Mouse (Mus musculus) myocyte (in vitro differentiated cells): ENCODE measurements around the gene Vmn2r85. TPM values are rescaled to one million over a fixed set of nuclear protein-coding genes. Genes with fewer than 3 reads are reported as not detected.

Experiments used
- H3K27me3 ChIP-seq: one replicate; pipeline ENCODE4 v1.6.1; 2011; ENCODE audit not compliant: control insufficient read depth, insufficient read depth, insufficient read length
- H3K36me3 ChIP-seq: one replicate; pipeline ENCODE4 v1.6.1; 2011; ENCODE audit not compliant: control insufficient read depth, insufficient read depth
- H3K4me2 ChIP-seq: one replicate; pipeline ENCODE4 v1.6.1; 2011; ENCODE audit warnings: low read depth, control low read depth
- H3K4me3 ChIP-seq: one replicate; pipeline ENCODE4 v1.5.1; 2011; ENCODE audit warnings: mild to moderate bottlenecking, control low read depth, moderate library complexity
- H3K79me2 ChIP-seq: one replicate; pipeline ENCODE4 v1.6.1; 2011; ENCODE audit not compliant: control insufficient read depth, insufficient read depth
- H3ac ChIP-seq: one replicate; pipeline ENCODE4 v1.6.1; 2011; ENCODE audit not compliant: control insufficient read depth, insufficient read length
- CEBPB ChIP-seq: IDR thresholded peaks from 2 replicates; pipeline ENCODE4 v1.6.1; 2011; ENCODE audit warnings: mild to moderate bottlenecking, moderate library complexity; ENCODE audit not compliant: poor library complexity, insufficient read depth, severe bottlenecking
- E2F4 ChIP-seq: IDR thresholded peaks from one replicate; pipeline ENCODE4 v1.6.1; 2011; ENCODE audit warnings: mild to moderate bottlenecking, control low read depth, moderate library complexity; ENCODE audit not compliant: insufficient read depth
- MAX ChIP-seq: IDR thresholded peaks from one replicate; pipeline ENCODE4 v1.6.1; 2011; ENCODE audit warnings: low read depth, mild to moderate bottlenecking, control low read depth
- MYOD1 ChIP-seq, 3 experiments: IDR thresholded peaks; one replicate each; pipeline ENCODE4 v1.6.1; 2011; ENCODE audit warnings: control low read depth in 2 of 3, low read depth in 2 of 3, mild to moderate bottlenecking in 2 of 3, moderate library complexity in 1 of 3; ENCODE audit not compliant: insufficient read length in 2 of 3, control insufficient read depth in 1 of 3
- MYOG ChIP-seq, 3 experiments: IDR thresholded peaks; one replicate each; pipeline ENCODE4 v1.6.1; 2011; ENCODE audit warnings: control low read depth in 2 of 3, low read depth in 2 of 3, mild to moderate bottlenecking in 2 of 3; ENCODE audit not compliant: insufficient read length in 2 of 3, control insufficient read depth in 1 of 3, insufficient read depth in 1 of 3
- POLR2A ChIP-seq: IDR thresholded peaks from one replicate; pipeline ENCODE4 v1.6.1; 2011; ENCODE audit warnings: low read depth, mild to moderate bottlenecking, control low read depth, moderate library complexity; ENCODE audit not compliant: insufficient read length
- POLR2AphosphoS2 ChIP-seq: IDR thresholded peaks from one replicate; pipeline ENCODE4 v1.6.1; 2011; ENCODE audit warnings: low read depth, control low read depth; ENCODE audit not compliant: insufficient read length
- REST ChIP-seq: IDR thresholded peaks from one replicate; pipeline ENCODE4 v1.6.1; 2011; ENCODE audit warnings: mild to moderate bottlenecking, control low read depth, moderate library complexity; ENCODE audit not compliant: insufficient read depth, insufficient read length
- SRF ChIP-seq: IDR thresholded peaks from one replicate; pipeline ENCODE4 v1.6.1; 2011; ENCODE audit warnings: low read depth; ENCODE audit not compliant: control insufficient read depth, insufficient read length
- TCF12 ChIP-seq: IDR thresholded peaks from one replicate; pipeline ENCODE4 v1.6.1; 2011; ENCODE audit warnings: mild to moderate bottlenecking, control low read depth; ENCODE audit not compliant: poor library complexity, insufficient read depth, severe bottlenecking
- TCF3 ChIP-seq: IDR thresholded peaks from one replicate; pipeline ENCODE4 v1.6.1; 2011; ENCODE audit warnings: low read depth, control low read depth; ENCODE audit not compliant: insufficient read length
- USF1 ChIP-seq: IDR thresholded peaks from one replicate; pipeline ENCODE4 v1.6.1; 2011; ENCODE audit warnings: low read depth, mild to moderate bottlenecking, control low read depth, moderate library complexity
- polyA plus RNA-seq: library from polyadenylated mRNA; unstranded; fragments of >200 nt; fragmentation: generic; extraction: Trizol; gene quantifications from one replicate; pipeline ENCODE4 v1.2.1, GENCODE M21; 2012; ENCODE audit warnings: missing spikeins

The Vmn2r85 gene
- polyA plus RNA-seq, 1 experiment: not detected

DNA sequence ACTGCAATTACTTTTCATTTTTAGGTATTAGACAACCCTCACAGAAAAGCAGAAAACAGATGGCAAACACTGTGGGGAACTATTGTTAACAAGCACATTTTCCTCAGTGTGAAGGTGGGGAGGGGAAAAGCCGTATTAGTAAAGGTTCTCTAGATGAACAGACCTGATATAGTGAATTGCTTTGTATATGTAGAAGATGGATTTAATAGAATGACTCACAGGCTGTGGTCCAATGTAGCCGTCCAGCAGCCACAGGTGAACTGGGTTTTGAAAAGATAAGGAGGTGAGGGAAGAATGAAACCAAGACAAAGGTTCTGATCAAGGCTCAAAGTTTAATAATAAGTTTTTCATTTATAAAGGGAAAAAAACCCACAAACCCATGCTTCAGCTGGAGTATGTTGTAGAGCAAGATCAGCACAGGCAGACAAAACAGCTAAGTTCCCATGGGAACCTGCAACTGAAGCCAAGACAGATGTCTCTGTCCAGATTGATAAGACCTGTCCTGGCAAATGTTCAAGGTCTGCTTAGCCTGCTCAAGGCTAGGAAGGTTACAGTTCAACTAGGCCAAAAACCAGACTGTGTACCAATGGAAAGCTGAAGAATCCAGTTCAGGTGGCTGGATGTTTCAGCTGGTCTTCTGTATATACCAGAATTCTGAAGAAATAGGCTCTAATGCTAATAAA lies 56.9 kb downstream of the Vmn2r85 start:
- Histone ChIP-seq H3K27me3 (no peaks in the 10 kb centered on the region), H3ac (no peak overlapping the region), H3K4me3 (no peak overlapping the region), H3K36me3 (no peaks in the 10 kb centered on the region), H3K4me2 (no peak overlapping the region), H3K79me2 (no peaks in the 10 kb centered on the region)
- TF ChIP-seq TCF12 (no peak), SRF (no peak), CEBPB (no peak), POLR2A (no peak), E2F4 (no peak), USF1 (no peak), MYOD1 (IDR thresholded peaks at IDR 0.05; ENCODE audit: control insufficient read depth in 1 of 3, insufficient read length in 2 of 3, low read depth in 2 of 3) (no peak), MAX (no peak), TCF3 (no peak), MYOG (IDR thresholded peaks at IDR 0.05; ENCODE audit: control insufficient read depth in 1 of 3, insufficient read depth in 1 of 3, insufficient read length in 2 of 3, low read depth in 2 of 3) (no peak), REST (no peak), POLR2AphosphoS2 (no peak)

DNA sequence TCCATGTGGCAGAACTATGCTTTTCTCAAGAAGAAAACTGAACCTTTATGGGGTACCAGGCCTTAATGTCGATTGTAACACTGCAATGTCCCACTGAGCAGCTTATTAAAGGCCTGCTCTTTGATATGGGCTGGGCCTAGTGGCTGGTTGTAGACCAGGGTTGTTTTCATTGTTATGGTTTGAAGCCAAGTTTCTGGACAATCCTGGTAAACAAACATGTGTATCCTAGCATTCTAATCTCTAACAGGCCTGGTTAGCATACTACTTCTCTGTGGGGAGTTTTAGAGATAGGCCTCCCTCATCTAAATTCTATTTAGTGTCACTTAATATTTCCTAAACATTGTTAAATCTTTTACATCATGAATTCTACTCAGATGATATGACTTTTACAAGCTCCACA lies 57.9 kb downstream of the Vmn2r85 start:
- H3ac ChIP-seq: no peak overlapping the region
- no peak overlapping the region for H3K4me3 ChIP-seq
- no peaks in the 10 kb centered on the region for H3K36me3 ChIP-seq
- TF ChIP-seq TCF12 (no peak), USF1 (no peak), POLR2A (no peak), E2F4 (no peak), MYOG (IDR thresholded peaks at IDR 0.05; ENCODE audit: control insufficient read depth in 1 of 3, insufficient read depth in 1 of 3, insufficient read length in 2 of 3, low read depth in 2 of 3) (no peak), MAX (no peak), SRF (no peak), REST (no peak)
- H3K79me2 ChIP-seq: no peaks in the 10 kb centered on the region
- H3K4me2 ChIP-seq: no peak overlapping the region
- H3K27me3 ChIP-seq: no peaks in the 10 kb centered on the region

DNA sequence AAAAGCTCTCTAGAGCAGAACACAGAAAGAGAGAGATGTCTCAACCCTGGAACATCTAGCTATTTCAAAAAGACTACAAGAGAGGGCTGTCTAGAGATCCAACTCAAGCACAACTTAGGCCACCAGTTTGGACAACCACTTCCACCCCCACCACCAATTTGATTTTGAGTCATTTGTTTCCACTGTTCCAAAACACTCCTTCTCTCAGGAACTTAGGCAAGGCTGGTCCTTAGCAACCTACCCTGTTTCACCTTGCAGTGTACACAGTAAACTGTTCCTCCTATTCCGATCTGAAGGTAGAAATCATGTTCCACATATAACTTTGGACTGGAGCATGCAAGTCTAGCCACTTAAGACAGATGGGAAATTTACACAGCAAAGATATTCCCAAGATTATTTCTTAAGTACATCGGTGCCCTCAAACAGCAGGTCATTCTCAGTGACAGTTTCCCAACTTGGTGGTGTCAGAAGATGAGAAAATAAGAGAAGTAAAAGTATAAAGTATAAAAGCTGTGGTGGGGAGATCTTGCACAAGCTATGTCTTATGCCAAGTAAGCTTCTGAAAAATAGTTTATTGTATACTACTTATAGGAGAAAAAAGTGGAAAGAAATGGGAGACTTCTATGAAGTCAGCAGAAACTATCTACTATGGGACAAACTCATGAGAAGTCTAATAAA lies 59.4 kb downstream of the Vmn2r85 start:
- H3K79me2 ChIP-seq: no peaks in the 10 kb centered on the region
- no peak overlapping the region for H3K4me3 ChIP-seq
- H3K36me3 ChIP-seq: no peaks in the 10 kb centered on the region
- TF ChIP-seq E2F4 (no peak), MYOD1 (IDR thresholded peaks at IDR 0.05; ENCODE audit: control insufficient read depth in 1 of 3, insufficient read length in 2 of 3, low read depth in 2 of 3) (no peak), CEBPB (no peak), POLR2AphosphoS2 (no peak), TCF12 (no peak), TCF3 (no peak), POLR2A (no peak), REST (no peak), USF1 (no peak), MAX (no peak), MYOG (IDR thresholded peaks at IDR 0.05; ENCODE audit: control insufficient read depth in 1 of 3, insufficient read depth in 1 of 3, insufficient read length in 2 of 3, low read depth in 2 of 3) (no peak), SRF (no peak)
- H3ac ChIP-seq: no peak overlapping the region
- H3K4me2 ChIP-seq: no peak overlapping the region
- H3K27me3 ChIP-seq: no peaks in the 10 kb centered on the region

DNA sequence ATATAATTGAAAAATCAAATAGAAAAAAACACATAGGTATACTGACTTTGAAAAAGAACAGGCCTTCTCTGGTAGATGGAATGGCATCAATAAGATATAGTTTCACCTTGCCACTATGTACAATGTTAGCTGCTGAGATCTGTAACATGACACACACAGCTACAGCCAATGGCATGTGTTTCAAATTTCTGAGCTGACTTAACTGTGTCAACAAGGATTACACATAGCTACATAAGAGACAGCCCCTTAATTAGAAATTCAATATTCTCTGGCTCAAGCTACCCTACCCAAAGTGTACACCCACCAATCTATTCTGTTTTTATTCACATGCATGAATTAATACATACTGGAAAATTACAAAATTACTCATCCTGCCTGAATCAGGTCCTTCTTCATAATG lies 61.1 kb downstream of the Vmn2r85 start:
- no peaks in the 10 kb centered on the region for H3K36me3 ChIP-seq
- H3ac ChIP-seq: no peak overlapping the region
- TF ChIP-seq POLR2A (no peak), MAX (no peak), MYOD1 (IDR thresholded peaks at IDR 0.05; ENCODE audit: control insufficient read depth in 1 of 3, insufficient read length in 2 of 3, low read depth in 2 of 3) (no peak), TCF12 (no peak), POLR2AphosphoS2 (no peak), MYOG (IDR thresholded peaks at IDR 0.05; ENCODE audit: control insufficient read depth in 1 of 3, insufficient read depth in 1 of 3, insufficient read length in 2 of 3, low read depth in 2 of 3) (no peak), REST (no peak), E2F4 (no peak), SRF (no peak), CEBPB (no peak), TCF3 (no peak), USF1 (no peak)
- no peak overlapping the region for H3K4me2 ChIP-seq
- no peaks in the 10 kb centered on the region for H3K27me3 ChIP-seq
- no peak overlapping the region for H3K4me3 ChIP-seq
- H3K79me2 ChIP-seq: no peaks in the 10 kb centered on the region
